Mouse (Mus musculus) cerebellum, adult 18-20 months (tissue): Measurements from ENCODE around the gene Pdcl3.
"Not testable (repeated sequence)": the region's sequence is repeated elsewhere in the genome, so short reads cannot be mapped to it uniquely, and the experiment has no call there.

ENCODE experiments used
- DNase-seq, 2 experiments: peaks; one replicate each; pipeline ENCODE4 v3.0.0; 2021

Gene Pdcl3

GRCm38 (mm10) chr1:39025840-39026239, 40.4 kb downstream of the Pdcl3 start:
- DNase-seq, result no peak

- DNase-seq, result no peak
These were observed 43.8 kb downstream of the Pdcl3 start for GRCm38 (mm10) chr1:39029176-39029575.

GRCm38 (mm10) chr1:39030108-39030507, 44.7 kb downstream of the Pdcl3 start:
- no peak for DNase-seq

- DNase-seq, result no peak
These were observed 50.4 kb downstream of the Pdcl3 start for GRCm38 (mm10) chr1:39035817-39036216.

GRCm38 (mm10) chr1:39042188-39042587, 56.8 kb downstream of the Pdcl3 start:
- DNase-seq, result no peak

- not testable (repeated sequence) for DNase-seq
These were observed 59.0 kb downstream of the Pdcl3 start for GRCm38 (mm10) chr1:39044442-39044841.

GRCm38 (mm10) chr1:39046689-39047088, 61.3 kb downstream of the Pdcl3 start:
- no peak for DNase-seq
